Mouse (Mus musculus) forebrain, embryonic 14.5 days (tissue): ENCODE results near the gene Katna1. TPM values are rescaled to one million over a fixed set of nuclear protein-coding genes. Genes with fewer than 3 reads are reported as not detected.
A peak's percentile ranks its signal among the peaks of the same experiment; 100 is the strongest.
"Not testable (repeated sequence)": the region's sequence is repeated elsewhere in the genome, so short reads cannot be mapped to it uniquely, and the experiment has no call there.

Experiments
- ATAC-seq: fragments of 200-750 bp; cut with Nextera tagmentation; 2 replicates; pipeline ENCODE4 v1.8.0; 2017; ENCODE audit warnings: mild to moderate bottlenecking, moderate library complexity
- DNase-seq: peaks from one replicate; pipeline ENCODE4 v3.0.0-alpha.2; 2015; ENCODE audit warnings: low spot score
- H3K27ac ChIP-seq: fragments of 300-500 bp; sonication (generic); 2 replicates; pipeline ENCODE4 v1.5.1; 2014; ENCODE audit warnings: low read depth, mild to moderate bottlenecking, control low read depth, low read length, moderate library complexity
- H3K27me3 ChIP-seq: fragments of 300-500 bp; sonication (generic); replicated peaks from 2 replicates; pipeline ENCODE4 v1.6.1; 2014; ENCODE audit warnings: low read length, control low read depth, mixed read lengths; ENCODE audit not compliant: control insufficient read depth, insufficient read depth
- H3K36me3 ChIP-seq: fragments of 300-500 bp; sonication (generic); 2 replicates; pipeline ENCODE4 v1.6.1; 2014; ENCODE audit warnings: low read length, control low read depth; ENCODE audit not compliant: control insufficient read depth, insufficient read depth
- H3K4me1 ChIP-seq: fragments of 300-500 bp; sonication (generic); 2 replicates; pipeline ENCODE4 v1.6.1; 2014; ENCODE audit warnings: antibody characterized with exemption, low read length, control low read depth; ENCODE audit not compliant: control insufficient read depth, insufficient read depth
- H3K4me2 ChIP-seq: fragments of 300-500 bp; sonication (generic); 2 replicates; pipeline ENCODE4 v1.6.1; 2014; ENCODE audit warnings: mild to moderate bottlenecking, control low read depth, low read length
- H3K4me3 ChIP-seq: fragments of 300-500 bp; sonication (generic); 2 replicates; pipeline ENCODE4 v1.5.1; 2014; ENCODE audit warnings: low read depth, low read length, control low read depth
- H3K9ac ChIP-seq: fragments of 300-500 bp; sonication (generic); 2 replicates; pipeline ENCODE4 v1.6.1; 2014; ENCODE audit warnings: mild to moderate bottlenecking, low read length, control low read depth, moderate library complexity
- H3K9me3 ChIP-seq: fragments of 300-500 bp; sonication (generic); replicated peaks from 2 replicates; pipeline ENCODE4 v1.6.1; 2016; ENCODE audit warnings: low read length, control low read depth, mixed read lengths; ENCODE audit not compliant: control insufficient read depth
- WGBS: fragments of 180-500 bp; shearing (Covaris S2); extraction: QIAGEN DNeasy Blood & Tissue Kit; methylation state at CpG from one replicate; pipeline ENCODE4 v1.1.7; 2014; 5-methylcytosine and 5-hydroxymethylcytosine counted together
- polyA plus RNA-seq: library from polyadenylated mRNA; unstranded; fragments of >200 nt; fragmentation: Nextera tagmentation; extraction: Ambion mirVana; gene quantifications from 2 replicates; pipeline ENCODE4 v1.2.1, GENCODE M21; 2014

The Katna1 gene
- polyA plus RNA-seq, 1 experiment from 2014 or later, result 45.2 TPM

- peaks cover 71% of the 10 kb centered on the region for H3K36me3 ChIP-seq
- no peaks in the 10 kb centered on the region for H3K4me1 ChIP-seq
- no peak overlapping the region for H3K27ac ChIP-seq
- no peak overlapping the region for H3K4me3 ChIP-seq
- no peaks in the 10 kb centered on the region for H3K9me3 ChIP-seq
- ATAC-seq, result no peak
- no peaks in the 10 kb centered on the region for H3K27me3 ChIP-seq
- no peak overlapping the region for H3K9ac ChIP-seq
- WGBS, result 93% methylated on average over 5 of the region's 5 CpGs
- DNase-seq, result no peak
- no peak overlapping the region for H3K4me2 ChIP-seq
Observed at GRCm38 (mm10) chr10:7710121-7710520, 15.7 kb upstream of the Katna1 start.

DNA sequence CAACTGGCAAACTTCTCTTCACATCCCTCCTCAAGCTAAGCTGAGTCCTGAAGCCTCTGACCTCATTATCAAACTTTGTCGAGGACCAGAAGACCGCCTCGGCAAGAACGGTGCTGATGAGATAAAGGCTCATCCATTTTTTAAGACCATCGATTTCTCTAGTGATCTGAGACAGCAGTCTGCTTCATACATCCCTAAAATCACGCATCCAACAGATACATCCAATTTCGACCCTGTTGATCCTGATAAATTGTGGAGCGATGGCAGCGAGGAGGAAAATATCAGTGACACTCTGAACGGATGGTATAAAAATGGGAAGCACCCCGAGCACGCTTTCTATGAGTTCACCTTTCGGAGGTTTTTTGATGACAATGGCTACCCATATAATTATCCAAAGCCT, 13.3 kb upstream of the Katna1 start:
- DNase-seq (no peak), ATAC-seq (no peak)
- H3K9ac ChIP-seq, result no peak overlapping the region
- H3K27ac ChIP-seq, result no peak overlapping the region
- no peaks in the 10 kb centered on the region for H3K4me1 ChIP-seq
- no peaks in the 10 kb centered on the region for H3K9me3 ChIP-seq
- peaks cover 63% of the 10 kb centered on the region for H3K36me3 ChIP-seq
- no peak overlapping the region for H3K4me2 ChIP-seq
- no peak overlapping the region for H3K4me3 ChIP-seq
- 96% methylated on average over 13 of the region's 13 CpGs for WGBS
- no peaks in the 10 kb centered on the region for H3K27me3 ChIP-seq

- H3K4me1 ChIP-seq, result no peaks in the 10 kb centered on the region
- H3K9ac ChIP-seq, result no peak overlapping the region
- no peak overlapping the region for H3K4me3 ChIP-seq
- no peak overlapping the region for H3K27ac ChIP-seq
- no peak for ATAC-seq
- DNase-seq, result no peak
- WGBS, result 88% methylated on average over 7 of the region's 7 CpGs
- no peaks in the 10 kb centered on the region for H3K9me3 ChIP-seq
- H3K27me3 ChIP-seq, result no peaks in the 10 kb centered on the region
- no peak overlapping the region for H3K4me2 ChIP-seq
- peaks cover 52% of the 10 kb centered on the region for H3K36me3 ChIP-seq
Observed at GRCm38 (mm10) chr10:7715056-7715455, 10.7 kb upstream of the Katna1 start.

DNA sequence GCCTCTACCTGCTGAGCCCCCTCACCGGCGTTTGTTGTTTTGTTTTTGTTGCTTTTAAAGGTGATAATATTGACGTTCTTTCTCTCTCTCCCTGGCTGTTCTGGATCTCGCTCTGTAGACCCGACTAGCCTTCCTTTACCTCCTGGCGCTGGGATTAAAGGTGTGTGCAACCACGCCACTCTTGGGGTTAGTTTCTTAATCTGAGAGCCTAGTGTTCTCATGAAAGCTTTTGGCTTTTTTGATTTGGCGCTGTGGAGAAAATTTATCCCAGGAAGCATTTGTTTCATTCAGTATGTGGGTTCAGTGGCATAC, 657 bp downstream of the Katna1 start:
- H3K4me2 ChIP-seq, result peak overlapping the region; percentile 89
- ATAC-seq (no peak), DNase-seq (no peak)
- H3K27ac ChIP-seq, result no peak overlapping the region
- no peaks in the 10 kb centered on the region for H3K4me1 ChIP-seq
- H3K4me3 ChIP-seq, result peak overlapping the region; percentile 81
- H3K9ac ChIP-seq, result peak overlapping the region; percentile 77
- H3K27me3 ChIP-seq, result no peaks in the 10 kb centered on the region
- 0% methylated on average over 8 of the region's 8 CpGs for WGBS
- H3K36me3 ChIP-seq, result no peaks in the 10 kb centered on the region
- H3K9me3 ChIP-seq, result no peaks in the 10 kb centered on the region

DNA sequence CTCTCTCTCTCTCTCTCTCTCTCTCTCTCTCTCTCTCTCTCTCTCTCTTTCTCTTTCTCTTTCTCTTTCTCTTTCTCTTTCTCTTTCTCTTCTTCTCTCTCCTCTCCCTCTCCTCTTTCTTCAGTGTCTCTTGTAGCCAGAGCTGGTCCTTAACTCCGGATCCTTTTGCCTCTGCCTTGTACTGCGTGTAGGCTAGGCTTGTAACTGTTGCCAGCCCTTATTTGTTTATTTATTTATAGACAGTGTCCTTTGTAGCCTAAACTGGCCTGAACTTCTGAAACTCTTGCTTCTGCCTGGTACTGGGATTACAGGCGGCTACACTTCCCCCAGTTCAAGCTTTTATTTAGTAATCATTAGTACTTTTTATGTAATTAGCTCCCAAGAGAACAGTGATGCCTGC, 1.2 kb downstream of the Katna1 start:
- Histone ChIP-seq H3K4me2 (peak overlapping the region; percentile 89), H3K36me3 (no peaks in the 10 kb centered on the region), H3K27ac (no peak overlapping the region), H3K4me1 (no peaks in the 10 kb centered on the region), H3K9me3 (no peaks in the 10 kb centered on the region), H3K27me3 (no peaks in the 10 kb centered on the region), H3K9ac (peak overlapping the region; percentile 30; the same call in 1 of the 2 replicates), H3K4me3 (peak overlapping the region; percentile 81; the same call in 1 of the 2 replicates)
- WGBS, result 27% methylated on average over 3 of the region's 3 CpGs
- ATAC-seq (no peak), DNase-seq (no peak)

DNA sequence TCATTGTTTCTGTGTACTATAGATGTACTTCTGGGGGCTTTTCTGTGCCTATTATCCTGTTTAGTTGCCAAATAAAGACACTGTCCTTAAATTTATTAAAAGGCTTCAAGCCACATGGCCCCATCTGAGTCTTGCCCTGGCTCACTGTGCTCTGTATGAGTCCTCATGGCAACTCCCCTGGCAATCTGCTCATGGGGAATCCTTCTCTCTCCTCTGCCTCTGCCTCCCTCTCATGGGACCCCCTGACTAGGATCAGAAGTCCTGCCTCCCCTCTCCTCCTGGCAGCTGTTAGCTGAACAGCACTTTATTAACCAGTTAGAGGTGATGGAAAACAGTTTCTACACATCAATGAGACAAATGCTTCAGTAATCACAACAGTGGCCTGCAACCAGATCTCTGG, 5.8 kb downstream of the Katna1 start:
- no peaks in the 10 kb centered on the region for H3K36me3 ChIP-seq
- H3K4me2 ChIP-seq, result no peak overlapping the region
- no peaks in the 10 kb centered on the region for H3K9me3 ChIP-seq
- no peaks in the 10 kb centered on the region for H3K27me3 ChIP-seq
- no peaks in the 10 kb centered on the region for H3K4me1 ChIP-seq
- DNase-seq (no peak), ATAC-seq (no peak)
- H3K9ac ChIP-seq, result no peak overlapping the region
- H3K27ac ChIP-seq, result no peak overlapping the region
- no peak overlapping the region for H3K4me3 ChIP-seq

DNA sequence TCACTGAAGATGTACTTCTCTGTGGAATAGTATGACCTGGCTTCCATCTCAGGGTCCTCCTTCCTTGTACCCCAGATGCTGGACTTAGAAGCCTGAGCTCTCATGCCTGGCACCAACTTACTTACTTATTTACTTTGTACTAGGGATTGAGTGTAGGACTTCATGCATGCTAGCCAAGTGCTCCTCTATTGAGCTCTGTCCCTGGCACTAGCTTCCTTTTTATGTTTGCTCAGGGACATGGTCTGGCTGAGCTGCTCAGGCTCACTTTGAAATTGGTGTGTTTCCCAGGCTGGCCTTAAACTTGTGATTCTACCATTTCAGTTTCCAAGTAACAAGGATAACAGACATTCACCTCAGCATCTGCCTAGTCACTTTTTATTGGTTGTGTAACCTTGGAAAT, 11.3 kb downstream of the Katna1 start:
- DNase-seq, result no peak
- Histone ChIP-seq H3K4me3 (no peak overlapping the region), H3K4me1 (no peaks in the 10 kb centered on the region), H3K27me3 (no peaks in the 10 kb centered on the region), H3K36me3 (peaks cover 8% of the 10 kb centered on the region), H3K9me3 (no peaks in the 10 kb centered on the region), H3K27ac (no peak overlapping the region), H3K9ac (no peak overlapping the region), H3K4me2 (no peak overlapping the region)
- ATAC-seq, result no peak

DNA sequence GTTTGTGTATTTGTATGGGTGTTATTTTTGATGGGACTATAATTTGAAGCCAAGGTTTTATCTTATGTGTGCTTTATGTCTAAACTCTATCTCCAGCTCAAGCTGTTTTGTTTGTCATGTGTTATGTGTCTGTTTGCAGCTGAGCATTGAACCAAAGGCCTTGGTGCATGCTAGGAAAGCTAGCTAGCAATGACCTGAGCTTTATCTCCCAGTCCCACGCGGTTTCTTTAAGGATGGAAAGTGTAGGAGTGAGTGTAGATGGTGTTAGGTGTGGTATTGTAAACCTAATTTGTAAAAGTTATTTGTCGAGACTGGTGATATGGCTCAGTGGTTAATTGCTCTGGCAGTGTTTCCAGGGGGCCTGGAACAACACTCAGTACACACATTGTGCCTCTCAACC, 12.1 kb downstream of the Katna1 start:
- Histone ChIP-seq H3K4me1 (no peaks in the 10 kb centered on the region), H3K4me3 (no peak overlapping the region), H3K9ac (no peak overlapping the region), H3K9me3 (no peaks in the 10 kb centered on the region), H3K27ac (no peak overlapping the region), H3K36me3 (peaks cover 12% of the 10 kb centered on the region), H3K4me2 (no peak overlapping the region), H3K27me3 (no peaks in the 10 kb centered on the region)
- WGBS, result 76% methylated on average over 3 of the region's 3 CpGs
- ATAC-seq (no peak), DNase-seq (no peak)

GRCm38 (mm10) chr10:7745528-7745927, 19.7 kb downstream of the Katna1 start:
- H3K4me3 ChIP-seq, H3K27me3 ChIP-seq, H3K9me3 ChIP-seq, H3K4me2 ChIP-seq, H3K9ac ChIP-seq, ATAC-seq, H3K4me1 ChIP-seq, H3K27ac ChIP-seq, DNase-seq: not testable (repeated sequence)
- 97% methylated on average over 6 of the region's 6 CpGs for WGBS
- peaks cover 55% of the 10 kb centered on the region for H3K36me3 ChIP-seq

DNA sequence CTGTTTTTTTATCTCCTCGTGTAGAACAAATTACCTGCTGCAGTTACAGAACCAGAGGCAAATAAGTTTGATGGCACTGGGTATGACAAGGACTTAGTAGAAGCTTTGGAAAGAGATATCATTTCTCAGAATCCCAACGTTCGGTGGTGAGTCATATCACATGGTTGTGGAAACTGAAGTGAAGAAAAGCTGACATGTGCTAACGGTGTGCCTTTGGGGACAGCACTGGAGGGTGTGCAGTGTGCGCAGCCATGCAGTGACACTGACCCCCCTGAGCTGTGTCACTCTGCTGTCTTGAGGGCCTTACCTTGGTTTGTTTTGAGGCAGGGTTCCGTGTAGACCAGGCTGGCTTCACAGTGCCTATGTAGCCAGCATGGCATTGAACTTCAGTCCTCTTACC, 23.0 kb downstream of the Katna1 start:
- no peaks in the 10 kb centered on the region for H3K4me1 ChIP-seq
- DNase-seq (no peak), ATAC-seq (no peak)
- no peak overlapping the region for H3K27ac ChIP-seq
- peaks cover 68% of the 10 kb centered on the region for H3K36me3 ChIP-seq
- WGBS, result 97% methylated on average over 6 of the region's 6 CpGs
- no peak overlapping the region for H3K9ac ChIP-seq
- H3K27me3 ChIP-seq, result no peaks in the 10 kb centered on the region
- H3K4me2 ChIP-seq, result no peak overlapping the region
- H3K4me3 ChIP-seq, result no peak overlapping the region
- no peaks in the 10 kb centered on the region for H3K9me3 ChIP-seq
